In genomic region chr1:171412446-171412845, GRCm38 (mm10) we compare ENCODE assay signal across 8 mouse cellular contexts. TPM values are rescaled to one million over a fixed set of nuclear protein-coding genes. Genes with fewer than 3 reads are reported as not detected.
DNase-seq lines count a peak whose midpoint lies in the region; ATAC-seq and TF ChIP-seq lines count a peak whose summit lies in the region.

No protein-coding gene starts in this region.

- H3K36me3 ChIP-seq in G1E (replicated peaks), result peaks cover 39% of the 10 kb centered on the region
- H3K36me3 ChIP-seq in embryonic facial prominence, embryonic 15.5 days, result peaks cover 23% of the 10 kb centered on the region
- peaks cover 22% of the 10 kb centered on the region for H3K36me3 ChIP-seq in hindbrain, embryonic 15.5 days

- peak; percentile 32 to 59 for DNase-seq in layer of hippocampus, adult 18-20 months (ENCODE audit: low spot score in 2 of 2)
- DNase-seq in layer of hippocampus, adult 9-10 months (ENCODE audit: low spot score), result no peak
- DNase-seq in G1E (ENCODE audit: low spot score), result no peak
- DNase-seq in mesoderm, embryonic 11.5 days (ENCODE audit: low read depth, low spot score), result peak; percentile 49
- no peak for DNase-seq in urinary bladder, postnatal 14 days (ENCODE audit: low spot score)
- DNase-seq in kidney, postnatal 4 days, result no peak

- TF ChIP-seq CTCF in G1E (IDR thresholded peaks at IDR 0.05; ENCODE audit: low read depth, low read length), result no peak

- peak overlapping the region; percentile 96 for H3K9ac ChIP-seq in embryonic facial prominence, embryonic 15.5 days
- peak overlapping the region; percentile 86 for H3K9ac ChIP-seq in hindbrain, embryonic 15.5 days

- peak overlapping the region; percentile 97 for H3K27ac ChIP-seq in embryonic facial prominence, embryonic 15.5 days (replicated peaks)
- H3K27ac ChIP-seq in hindbrain, embryonic 15.5 days (replicated peaks), result peak overlapping the region; percentile 97

- ATAC-seq in G1E (ENCODE audit: extremely low read depth, insufficient number of reproducible peaks, low FRiP score, poor library complexity, severe bottlenecking), result no peak
- ATAC-seq in embryonic facial prominence, embryonic 15.5 days (ENCODE audit: insufficient number of reproducible peaks, low FRiP score, low TSS enrichment, low read depth), result no peak
- ATAC-seq in hindbrain, embryonic 15.5 days (ENCODE audit: low FRiP score, low read depth), result no peak

- no peaks in the 10 kb centered on the region for H3K9me3 ChIP-seq in G1E (replicated peaks)
- H3K9me3 ChIP-seq in embryonic facial prominence, embryonic 15.5 days (replicated peaks), result no peaks in the 10 kb centered on the region
- no peaks in the 10 kb centered on the region for H3K9me3 ChIP-seq in hindbrain, embryonic 15.5 days

- H3K4me1 ChIP-seq in G1E (ENCODE audit: insufficient read depth, low read depth, low read length), result peaks cover 26% of the 10 kb centered on the region
- peaks cover 15% of the 10 kb centered on the region for H3K4me1 ChIP-seq in embryonic facial prominence, embryonic 15.5 days
- H3K4me1 ChIP-seq in hindbrain, embryonic 15.5 days (replicated peaks), result peaks cover 23% of the 10 kb centered on the region

- WGBS in embryonic facial prominence, embryonic 15.5 days, result 34% methylated on average over 3 of the region's 3 CpGs
- WGBS in hindbrain, embryonic 15.5 days, result 20% methylated on average over 3 of the region's 3 CpGs

- peaks cover 8% of the 10 kb centered on the region for H3K27me3 ChIP-seq in G1E (ENCODE audit: insufficient read depth, low read length)
- H3K27me3 ChIP-seq in embryonic facial prominence, embryonic 15.5 days, result peaks cover 18% of the 10 kb centered on the region
- H3K27me3 ChIP-seq in hindbrain, embryonic 15.5 days, result 0 out of 2 replicates have a peak, but pooled peaks cover 11% of the 10 kb centered on the region

- H3K4me2 ChIP-seq in embryonic facial prominence, embryonic 15.5 days (replicated peaks), result peak overlapping the region; percentile 63
- H3K4me2 ChIP-seq in hindbrain, embryonic 15.5 days, result peak overlapping the region; percentile 63

- H3K4me3 ChIP-seq in G1E (ENCODE audit: low read depth, low read length), result peak overlapping the region; percentile 87
- peak overlapping the region; percentile 95 for H3K4me3 ChIP-seq in embryonic facial prominence, embryonic 15.5 days (replicated peaks)
- H3K4me3 ChIP-seq in hindbrain, embryonic 15.5 days, result peak overlapping the region; percentile 78

RNA-seq across cellular contexts. Expression of gene Usf1, which starts 1.3 kb away (rescaled TPM):
- total RNA-seq in layer of hippocampus, adult 18-20 months (2021), result 100 to 1,000 TPM; 133 to 142 TPM
- total RNA-seq in G1E (2014; fragmentation: Nextera tagmentation), result 17.6 and 19.0 TPM in 2 replicates
- total RNA-seq in G1E (2017), result 41.9 and 56.8 TPM in 2 replicates
- polyA plus RNA-seq in G1E (2012), result 30.0 and 38.9 TPM in 2 replicates
- polyA plus RNA-seq in embryonic facial prominence, embryonic 15.5 days (2015; fragmentation: Nextera tagmentation; extraction: Ambion mirVana), result 74.6 and 85.2 TPM in 2 replicates
- polyA plus RNA-seq in hindbrain, embryonic 15.5 days (2015; fragmentation: Nextera tagmentation; extraction: Ambion mirVana), result 168 and 172 TPM in 2 replicates

RNA-seq across cellular contexts. Expression of gene Tstd1, which starts 6.2 kb away (rescaled TPM):
- total RNA-seq in layer of hippocampus, adult 18-20 months (2021), result 1 to 10 TPM; 3.9 to 7.1 TPM
- total RNA-seq in G1E (2014; fragmentation: Nextera tagmentation) (1.7 TPM in 1 of 2 replicates, not detected in the other), G1E (2017) (2.9 and 3.7 TPM in 2 replicates)
- polyA plus RNA-seq in G1E (2012), result 0.41 and 0.42 TPM in 2 replicates
- 8.1 and 11.8 TPM in 2 replicates for polyA plus RNA-seq in embryonic facial prominence, embryonic 15.5 days (2015; fragmentation: Nextera tagmentation; extraction: Ambion mirVana)
- 5.4 and 6.6 TPM in 2 replicates for polyA plus RNA-seq in hindbrain, embryonic 15.5 days (2015; fragmentation: Nextera tagmentation; extraction: Ambion mirVana)

RNA-seq across cellular contexts. Expression of gene Arhgap30, which starts 23.7 kb away (rescaled TPM):
- total RNA-seq in layer of hippocampus, adult 18-20 months (2021), result 1 to 10 TPM; 1.9 TPM
- total RNA-seq in G1E (2014; fragmentation: Nextera tagmentation) (2.0 and 2.9 TPM in 2 replicates), G1E (2017) (9.2 and 11.4 TPM in 2 replicates)
- polyA plus RNA-seq in G1E (2012), result 3.9 and 4.6 TPM in 2 replicates
- 2.6 and 3.1 TPM in 2 replicates for polyA plus RNA-seq in embryonic facial prominence, embryonic 15.5 days (2015; fragmentation: Nextera tagmentation; extraction: Ambion mirVana)
- 0.60 and 0.87 TPM in 2 replicates for polyA plus RNA-seq in hindbrain, embryonic 15.5 days (2015; fragmentation: Nextera tagmentation; extraction: Ambion mirVana)

RNA-seq across cellular contexts. Expression of gene F11r, which starts 24.9 kb away (rescaled TPM):
- 1 to 10 TPM; 4.4 to 5.6 TPM for total RNA-seq in layer of hippocampus, adult 18-20 months (2021)
- not detected in 2 replicates for total RNA-seq in G1E (2014; fragmentation: Nextera tagmentation)
- 0.11 and 1.2 TPM in 2 replicates for total RNA-seq in G1E (2017)
- polyA plus RNA-seq in G1E (2012), result not detected in 2 replicates
- polyA plus RNA-seq in embryonic facial prominence, embryonic 15.5 days (2015; fragmentation: Nextera tagmentation; extraction: Ambion mirVana), result 66.5 and 73.3 TPM in 2 replicates
- 14.1 and 14.2 TPM in 2 replicates for polyA plus RNA-seq in hindbrain, embryonic 15.5 days (2015; fragmentation: Nextera tagmentation; extraction: Ambion mirVana)

RNA-seq across cellular contexts. Expression of gene Nectin4, which starts 42.5 kb away (rescaled TPM):
- 1 to 10 TPM; 6.3 to 6.7 TPM for total RNA-seq in layer of hippocampus, adult 18-20 months (2021)
- total RNA-seq in G1E (2014; fragmentation: Nextera tagmentation) (not detected in 2 replicates), G1E (2017) (0.12 TPM in 1 of 2 replicates, not detected in the other)
- polyA plus RNA-seq in G1E (2012), result 0.01 TPM in 1 of 2 replicates, not detected in the other
- 39.0 and 43.7 TPM in 2 replicates for polyA plus RNA-seq in embryonic facial prominence, embryonic 15.5 days (2015; fragmentation: Nextera tagmentation; extraction: Ambion mirVana)
- polyA plus RNA-seq in hindbrain, embryonic 15.5 days (2015; fragmentation: Nextera tagmentation; extraction: Ambion mirVana), result 3.1 and 3.5 TPM in 2 replicates

Comparison
In these comparisons a context has a peak if more than half of its experiments do, and no peak if none do; other contexts are left out.
1. DNase-seq: peak in layer of hippocampus, adult 18-20 months (2 of 2) and mesoderm, embryonic 11.5 days (single experiment); none in layer of hippocampus, adult 9-10 months (single experiment), G1E (single experiment), urinary bladder, postnatal 14 days (single experiment) and kidney, postnatal 4 days (0 of 2).
2. Peak in every context shown above with its lines, with median percentiles within 50 percentile points of each other: H3K4me3 ChIP-seq.